Mouse (Mus musculus) lung, postnatal 14 days (tissue): ENCODE measurements at regions not wholly inside any gene's neighbourhood (a gene's known extent, or its start where the extent isn't known, plus 50 kb on each side); places are given as distances from the start of the nearest gene placed in this dataset.

Experiments used
- DNase-seq: peaks from one replicate; pipeline ENCODE4 v3.0.0; 2021

GRCm38 (mm10) chr3:156264654-156265053 lies 296.9 kb upstream of the Negr1 start:
- DNase-seq, result no peak

GRCm38 (mm10) chr3:156267727-156268126 lies 293.9 kb upstream of the Negr1 start:
- DNase-seq, result no peak

- DNase-seq, result no peak
Measured at GRCm38 (mm10) chr3:156299984-156300770, 261.4 kb upstream of the Negr1 start.

- no peak for DNase-seq
Measured at GRCm38 (mm10) chr3:156301302-156301701, 260.3 kb upstream of the Negr1 start.

- DNase-seq, result no peak
Measured at GRCm38 (mm10) chr3:156301745-156302144, 259.8 kb upstream of the Negr1 start.

GRCm38 (mm10) chr3:156304174-156304573 lies 257.4 kb upstream of the Negr1 start:
- no peak for DNase-seq

GRCm38 (mm10) chr3:156305064-156305463 lies 256.5 kb upstream of the Negr1 start:
- no peak for DNase-seq

- DNase-seq, result peak; percentile 3
Measured at GRCm38 (mm10) chr3:156335033-156335793, 226.4 kb upstream of the Negr1 start.

GRCm38 (mm10) chr3:156341484-156341883 lies 220.1 kb upstream of the Negr1 start:
- DNase-seq, result no peak

GRCm38 (mm10) chr3:156351727-156352126 lies 209.9 kb upstream of the Negr1 start:
- DNase-seq, result no peak

GRCm38 (mm10) chr3:156353430-156353829 lies 208.2 kb upstream of the Negr1 start:
- DNase-seq, result no peak

GRCm38 (mm10) chr3:156353841-156354473 lies 207.6 kb upstream of the Negr1 start:
- no peak for DNase-seq

- no peak for DNase-seq
Measured at GRCm38 (mm10) chr3:156368669-156369343, 192.8 kb upstream of the Negr1 start.

- no peak for DNase-seq
Measured at GRCm38 (mm10) chr3:156376717-156377116, 184.9 kb upstream of the Negr1 start.

GRCm38 (mm10) chr3:156382919-156383318 lies 178.7 kb upstream of the Negr1 start:
- DNase-seq, result no peak

- DNase-seq, result no peak
Measured at GRCm38 (mm10) chr3:156406136-156406535, 155.5 kb upstream of the Negr1 start.

- no peak for DNase-seq
Measured at GRCm38 (mm10) chr3:156407112-156407511, 154.5 kb upstream of the Negr1 start.

GRCm38 (mm10) chr3:156410126-156410525 lies 151.5 kb upstream of the Negr1 start:
- no peak for DNase-seq

GRCm38 (mm10) chr3:156412757-156413156 lies 148.8 kb upstream of the Negr1 start:
- no peak for DNase-seq

- DNase-seq, result no peak
Measured at GRCm38 (mm10) chr3:156414431-156415427, 146.9 kb upstream of the Negr1 start.

- DNase-seq, result no peak
Measured at GRCm38 (mm10) chr3:156418124-156418523, 143.5 kb upstream of the Negr1 start.

- no peak for DNase-seq
Measured at GRCm38 (mm10) chr3:156423100-156423499, 138.5 kb upstream of the Negr1 start.
